Mouse (Mus musculus) kidney, postnatal 10 days (tissue): ENCODE data around the gene Olfr631.
"Not testable (repeated sequence)": the region's sequence is repeated elsewhere in the genome, so short reads cannot be mapped to it uniquely, and the experiment has no call there.

Experiments
- DNase-seq: peaks from one replicate; pipeline ENCODE4 v3.0.0; 2021; ENCODE audit warnings: mixed read lengths

Gene Olfr631

DNA sequence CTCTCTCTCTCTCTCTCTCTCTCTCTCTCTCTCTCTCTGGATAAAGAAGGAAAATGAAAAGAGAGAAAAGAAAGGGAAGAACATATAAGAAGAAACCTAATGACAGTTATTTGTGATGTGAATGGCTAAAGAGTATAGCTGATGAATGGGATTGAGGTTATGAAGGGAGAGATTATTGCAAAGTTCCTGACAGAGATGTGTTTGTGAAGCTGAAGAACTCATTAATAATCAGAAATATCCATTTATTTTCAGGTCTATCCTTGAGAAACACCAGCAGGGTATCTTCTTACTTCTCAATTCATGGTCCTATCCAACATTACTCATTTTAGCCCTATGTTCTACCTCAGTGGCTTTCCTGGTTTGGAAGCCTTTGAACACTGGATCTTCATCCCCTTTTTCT, at the start of gene Olfr631:
TSS of gene Olfr631 (plus strand) at position 301 of the 400 bp plus-strand sequence.
- no peak for DNase-seq

- no peak for DNase-seq
These were observed 42.5 kb upstream of the Olfr631 start, which contains the start of gene Olfr66 for GRCm38 (mm10) chr7:103886152-103886551. Gene Olfr66, minus strand, starts transcription at chr7:103886252.

DNA sequence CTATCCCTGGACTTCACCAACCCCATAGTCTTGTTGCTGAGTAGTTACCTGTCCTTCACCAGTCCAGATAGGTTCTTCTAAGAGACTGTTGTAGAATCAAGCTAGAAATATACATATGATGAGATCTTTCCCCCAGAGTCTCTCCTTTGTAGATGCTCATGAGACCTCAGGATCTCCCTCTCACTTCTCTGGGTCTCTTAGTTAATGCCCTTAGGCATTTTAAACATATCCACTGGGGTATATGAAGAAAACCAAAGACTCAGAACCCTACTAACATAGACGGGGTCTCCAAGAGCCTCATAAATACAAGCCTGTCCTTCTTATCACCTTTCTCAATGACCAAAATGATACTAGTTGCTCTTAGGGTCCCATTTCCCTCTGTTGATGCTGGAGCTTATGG, 34.2 kb upstream of the Olfr631 start, which contains the start of gene Olfr64:
TSS of gene Olfr64 (minus strand) at position 101 of the 400 bp plus-strand sequence.
- DNase-seq: no peak

GRCm38 (mm10) chr7:103903187-103903586, 25.4 kb upstream of the Olfr631 start, which contains the start of gene Olfr65:
Gene Olfr65, plus strand, starts transcription at chr7:103903487.
- no peak for DNase-seq

DNA sequence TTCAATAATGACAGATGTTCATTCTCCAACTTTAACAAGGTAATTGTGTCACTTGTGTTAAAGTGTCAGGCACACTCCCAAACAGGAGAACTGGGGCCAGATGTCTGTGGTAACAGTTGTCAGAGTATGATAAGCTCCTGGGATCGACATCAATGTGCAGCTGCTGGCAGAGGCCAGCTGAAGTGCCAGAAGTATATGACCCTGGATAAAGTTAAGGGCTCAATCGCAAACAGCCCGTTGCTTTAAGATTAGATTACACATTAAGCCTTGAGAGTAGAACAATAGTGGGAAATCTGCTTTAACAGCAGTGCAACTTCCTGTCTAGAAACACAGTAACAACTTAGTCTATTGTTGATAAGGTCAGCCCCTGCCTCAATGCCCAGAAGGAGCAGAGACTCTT, 18.6 kb upstream of the Olfr631 start:
- no peak for DNase-seq

- DNase-seq: no peak
These were observed 15.6 kb upstream of the Olfr631 start for GRCm38 (mm10) chr7:103912969-103913511.

- DNase-seq: no peak
These were observed 13.3 kb upstream of the Olfr631 start for GRCm38 (mm10) chr7:103915338-103915737.

GRCm38 (mm10) chr7:103934264-103934663, 5.6 kb downstream of the Olfr631 start, which contains the start of gene Olfr632:
Gene Olfr632, plus strand, starts transcription at chr7:103934347.
- DNase-seq: no peak

GRCm38 (mm10) chr7:103942730-103943129, 14.1 kb downstream of the Olfr631 start:
- peak; percentile 47 for DNase-seq

- no peak for DNase-seq
These were observed 15.5 kb downstream of the Olfr631 start, which contains the start of gene Olfr633 for GRCm38 (mm10) chr7:103944137-103944536. Gene Olfr633, plus strand, starts transcription at chr7:103944437.

GRCm38 (mm10) chr7:103966873-103967272, 38.2 kb downstream of the Olfr631 start:
- DNase-seq: not testable (repeated sequence)

- DNase-seq: no peak
These were observed 42.2 kb downstream of the Olfr631 start, which contains the start of gene Olfr635 for GRCm38 (mm10) chr7:103970852-103971251. Gene Olfr635, plus strand, starts transcription at chr7:103971152.

GRCm38 (mm10) chr7:103971782-103972181, 43.2 kb downstream of the Olfr631 start:
- DNase-seq: no peak
